ENCODE assay signal across 9 mouse cellular contexts in the genomic region with DNA sequence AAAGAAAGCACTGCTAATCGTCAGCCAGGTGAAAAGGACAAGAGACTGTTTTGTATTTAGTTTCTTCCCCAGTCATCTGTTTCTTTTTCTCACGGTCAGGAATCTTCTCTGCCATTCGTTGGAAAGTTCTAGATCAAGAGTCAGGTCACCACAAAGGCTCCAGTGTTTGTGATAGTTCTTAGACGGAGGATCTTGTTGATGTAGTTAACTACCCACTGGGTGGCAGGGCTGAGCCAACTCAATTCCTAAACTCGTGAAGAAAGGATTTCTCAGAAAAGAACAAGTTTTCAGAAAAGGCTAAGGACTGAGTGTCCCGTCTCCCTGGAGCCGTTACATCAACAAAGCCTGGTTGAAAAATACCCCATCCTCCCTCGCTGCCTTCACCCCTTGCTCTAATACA. TPM values are rescaled to one million over a fixed set of nuclear protein-coding genes. Genes with fewer than 3 reads are reported as not detected.
A peak's percentile ranks its signal among the peaks of the same experiment; 100 is the strongest.
DNase-seq lines count a peak whose midpoint lies in the region; ATAC-seq and TF ChIP-seq lines count a peak whose summit lies in the region.
"Had no signal": no experiment of that assay in that cellular context is flagged by ENCODE, and none has a peak within 500 bp of the region (broad histone marks: within the 10 kb centered on the region; RNA-seq: fewer than 3 reads in every experiment).

No protein-coding gene starts in this region.

- no peaks in the 10 kb centered on the region for H3K36me3 ChIP-seq in heart, embryonic 14.5 days (ENCODE audit: control insufficient read depth, insufficient read depth, low read length)
- H3K36me3 ChIP-seq in limb, embryonic 12.5 days: no peaks in the 10 kb centered on the region

- H3K4me1 ChIP-seq in bone marrow macrophage, adult 2 months (ENCODE audit: control insufficient read depth, insufficient read depth, low read length): peaks cover 25% of the 10 kb centered on the region
- H3K4me1 ChIP-seq in heart, embryonic 14.5 days (ENCODE audit: control insufficient read depth in 2 of 2, insufficient read depth in 2 of 2, low read length in 2 of 2): peaks cover 17 to 42% of the 10 kb centered on the region in 2 experiments
- H3K4me1 ChIP-seq in limb, embryonic 12.5 days (replicated peaks): peaks cover 28% of the 10 kb centered on the region

- WGBS in heart, embryonic 14.5 days: 14% methylated on average over 8 of the region's 8 CpGs
- WGBS in limb, embryonic 12.5 days: 22% methylated on average over 8 of the region's 8 CpGs

- no peak overlapping the region for H3K4me3 ChIP-seq in bone marrow macrophage, adult 2 months (ENCODE audit: insufficient read depth, low read length)
- H3K4me3 ChIP-seq in heart, embryonic 14.5 days (ENCODE audit: control insufficient read depth in 1 of 2, insufficient read depth in 1 of 2, low read depth in 1 of 2, low read length in 2 of 2): no peak overlapping the region
- no peak overlapping the region for H3K4me3 ChIP-seq in limb, embryonic 12.5 days (replicated peaks)

- peak; percentile 65 for DNase-seq in layer of hippocampus, adult 11-12 months (ENCODE audit: low spot score)
- DNase-seq in layer of hippocampus, postnatal 36 days: no peak
- peak; percentile 78 for DNase-seq in ES-CJ7 (ENCODE audit: low read depth, low spot score)
- peak; percentile 61 to 75 for DNase-seq in right cerebral cortex, postnatal 10 days (ENCODE audit: low spot score in 2 of 2)
- DNase-seq in urinary bladder, postnatal 25 days (ENCODE audit: low spot score): no peak

- TF ChIP-seq POLR2A in bone marrow macrophage, adult 2 months (IDR thresholded peaks at IDR 0.05; ENCODE audit: borderline replicate concordance, low read depth, low read length): no peak

- no peaks in the 10 kb centered on the region for H3K27me3 ChIP-seq in heart, embryonic 14.5 days (ENCODE audit: control insufficient read depth, insufficient read depth, low read length)
- H3K27me3 ChIP-seq in limb, embryonic 12.5 days: no peaks in the 10 kb centered on the region

- H3K9ac ChIP-seq in heart, embryonic 14.5 days (ENCODE audit: low read length): peak overlapping the region; percentile 58
- H3K9ac ChIP-seq in limb, embryonic 12.5 days (replicated peaks): no peak overlapping the region

- TF ChIP-seq CTCF in bone marrow macrophage, adult 2 months (IDR thresholded peaks at IDR 0.05; ENCODE audit: low read depth, low read length): no peak

- H3K9me3 ChIP-seq in heart, embryonic 14.5 days (ENCODE audit: control insufficient read depth, low read length): no peaks in the 10 kb centered on the region
- H3K9me3 ChIP-seq in limb, embryonic 12.5 days: no peaks in the 10 kb centered on the region

- H3K4me2 ChIP-seq in heart, embryonic 14.5 days (ENCODE audit: low read length): no peak overlapping the region
- H3K4me2 ChIP-seq in limb, embryonic 12.5 days: no peak overlapping the region

- H3K27ac ChIP-seq in bone marrow macrophage, adult 2 months (ENCODE audit: insufficient read depth, low read depth, low read length): peak overlapping the region; percentile 60
- peak overlapping the region; percentile 3 to 31; a peak in 1 of 4 replicates for H3K27ac ChIP-seq in heart, embryonic 14.5 days (replicated peaks in 1 of 2; ENCODE audit: control insufficient read depth in 1 of 2, insufficient read depth in 1 of 2, low read depth in 2 of 2, low read length in 2 of 2)
- peak overlapping the region; percentile 35; the same call in 1 of the 2 replicates for H3K27ac ChIP-seq in limb, embryonic 12.5 days

- no peak for ATAC-seq in heart, embryonic 14.5 days (ENCODE audit: insufficient number of reproducible peaks, insufficient read depth, low FRiP score, low read depth)
- no peak for ATAC-seq in limb, embryonic 12.5 days (ENCODE audit: insufficient number of reproducible peaks, insufficient read depth, low FRiP score, low TSS enrichment, low read depth)

RNA-seq across cellular contexts. Expression of a gene that starts 6.6 kb away (rescaled TPM):
- total RNA-seq in layer of hippocampus, postnatal 36 days (2021): 10 to 100 TPM; 20.7 to 32.2 TPM
- 868 and 944 TPM in 2 replicates for polyA plus RNA-seq in bone marrow macrophage, adult 2 months (2012; ENCODE audit: insufficient read depth, insufficient read length, missing spikeins)
- 257 and 262 TPM in 2 replicates for polyA plus RNA-seq in heart, embryonic 14.5 days (2014; fragmentation: Nextera tagmentation; extraction: Ambion mirVana)
- 68.2 and 70.9 TPM in 2 replicates for polyA plus RNA-seq in limb, embryonic 12.5 days (2016; fragmentation: Nextera tagmentation; extraction: Ambion mirVana)

RNA-seq across cellular contexts. Expression of a gene that starts 25.6 kb away (rescaled TPM):
- total RNA-seq in layer of hippocampus, postnatal 36 days (2021): not detected
- not detected in 2 replicates for polyA plus RNA-seq in bone marrow macrophage, adult 2 months (2012; ENCODE audit: insufficient read depth, insufficient read length, missing spikeins)
- polyA plus RNA-seq in heart, embryonic 14.5 days (2014; fragmentation: Nextera tagmentation; extraction: Ambion mirVana): 0.68 and 0.81 TPM in 2 replicates
- 0.72 and 1.5 TPM in 2 replicates for polyA plus RNA-seq in limb, embryonic 12.5 days (2016; fragmentation: Nextera tagmentation; extraction: Ambion mirVana)
- polyA plus RNA-seq: gonadal fat pad, adult 2 months had no signal

RNA-seq across cellular contexts. Expression of a gene that starts 26.2 kb away (rescaled TPM):
- under 1 TPM in 1 of 2 experiments, not detected in 1; 0.25 TPM for total RNA-seq in layer of hippocampus, postnatal 36 days (2021)
- polyA plus RNA-seq in bone marrow macrophage, adult 2 months (2012; ENCODE audit: insufficient read depth, insufficient read length, missing spikeins): not detected in 2 replicates
- polyA plus RNA-seq in heart, embryonic 14.5 days (2014; fragmentation: Nextera tagmentation; extraction: Ambion mirVana): 10.8 and 11.7 TPM in 2 replicates
- 7.8 and 8.5 TPM in 2 replicates for polyA plus RNA-seq in limb, embryonic 12.5 days (2016; fragmentation: Nextera tagmentation; extraction: Ambion mirVana)

RNA-seq across cellular contexts. Expression of a gene that starts 42.8 kb away (rescaled TPM):
- total RNA-seq in layer of hippocampus, postnatal 36 days (2021): 10 to 100 TPM; 32.4 to 34.2 TPM
- 111 and 129 TPM in 2 replicates for polyA plus RNA-seq in bone marrow macrophage, adult 2 months (2012; ENCODE audit: insufficient read depth, insufficient read length, missing spikeins)
- polyA plus RNA-seq in heart, embryonic 14.5 days (2014; fragmentation: Nextera tagmentation; extraction: Ambion mirVana): 25.5 and 28.7 TPM in 2 replicates
- polyA plus RNA-seq in limb, embryonic 12.5 days (2016; fragmentation: Nextera tagmentation; extraction: Ambion mirVana): 48.5 and 50.4 TPM in 2 replicates

RNA-seq across cellular contexts. Expression of a gene that starts 45.2 kb away (rescaled TPM):
- 10 to 100 TPM; 49.9 to 51.5 TPM for total RNA-seq in layer of hippocampus, postnatal 36 days (2021)
- 0.28 TPM in 1 of 2 replicates, not detected in the other for polyA plus RNA-seq in bone marrow macrophage, adult 2 months (2012; ENCODE audit: insufficient read depth, insufficient read length, missing spikeins)
- 8.4 and 8.5 TPM in 2 replicates for polyA plus RNA-seq in heart, embryonic 14.5 days (2014; fragmentation: Nextera tagmentation; extraction: Ambion mirVana)
- 1.5 and 2.2 TPM in 2 replicates for polyA plus RNA-seq in limb, embryonic 12.5 days (2016; fragmentation: Nextera tagmentation; extraction: Ambion mirVana)

Comparison
In these comparisons a context has a peak if more than half of its experiments do, and no peak if none do; other contexts are left out.
1. DNase-seq: peak in layer of hippocampus, adult 11-12 months (single experiment), ES-CJ7 (single experiment) and right cerebral cortex, postnatal 10 days (2 of 2); none in layer of hippocampus, postnatal 36 days (0 of 2) and urinary bladder, postnatal 25 days (single experiment).
2. Peak in every context shown above with its lines, with median percentiles within 50 percentile points of each other: H3K27ac ChIP-seq.